Mouse (Mus musculus) right cerebral cortex, postnatal 36 days (tissue): ENCODE data around the gene Trpv3.
"Not testable (repeated sequence)": the region's sequence is repeated elsewhere in the genome, so short reads cannot be mapped to it uniquely, and the experiment has no call there.

ENCODE experiments used
- DNase-seq, 2 experiments: peaks; one replicate each; pipeline ENCODE4 v3.0.0; 2022; ENCODE audit warnings: low spot score in 2 of 2, mixed read lengths in 1 of 2

The Trpv3 gene

GRCm38 (mm10) chr11:73284351-73284750 is 17.2 kb downstream of the Trpv3 start:
- DNase-seq = no peak

GRCm38 (mm10) chr11:73289621-73290020 is 22.4 kb downstream of the Trpv3 start:
- DNase-seq = no peak

- DNase-seq = no peak
Measured at GRCm38 (mm10) chr11:73303123-73303522, 35.9 kb downstream of the Trpv3 start.

- DNase-seq = no peak
Measured at GRCm38 (mm10) chr11:73315961-73316360, 48.8 kb downstream of the Trpv3 start.

- DNase-seq = not testable (repeated sequence)
Measured at GRCm38 (mm10) chr11:73318581-73318980, 51.4 kb downstream of the Trpv3 start.

GRCm38 (mm10) chr11:73321064-73321463 is 53.9 kb downstream of the Trpv3 start:
- not testable (repeated sequence) for DNase-seq

GRCm38 (mm10) chr11:73323906-73324830 is 57.0 kb downstream of the Trpv3 start:
- DNase-seq = no peak

- no peak for DNase-seq
Measured at GRCm38 (mm10) chr11:73326485-73326886, 59.3 kb downstream of the Trpv3 start.

- DNase-seq = peak in 1 of 2 experiments; percentile 6
Measured at GRCm38 (mm10) chr11:73327361-73327760, 60.2 kb downstream of the Trpv3 start.

GRCm38 (mm10) chr11:73329442-73329841 is 62.3 kb downstream of the Trpv3 start, which contains the start of the genes Aspa, Gm49340 and Spata22:
Gene Aspa (minus strand): TSS chr11:73329596.
Gene Gm49340 (plus strand): TSS chr11:73329741.
Gene Spata22 (plus strand): TSS chr11:73329741.
- no peak for DNase-seq

- DNase-seq = no peak
Measured at GRCm38 (mm10) chr11:73333357-73333756, 66.2 kb downstream of the Trpv3 start.

- DNase-seq = no peak
Measured at GRCm38 (mm10) chr11:73336919-73337318, 69.7 kb downstream of the Trpv3 start.
